Comparison of ENCODE assay signal across 22 mouse cellular contexts in genomic region chr6:80619508-80619907, GRCm38 (mm10).
DNase-seq lines count a peak whose midpoint lies in the region; ATAC-seq and TF ChIP-seq lines count a peak whose summit lies in the region.
"Had no signal": no experiment of that assay in that cellular context is flagged by ENCODE, and none has a peak within 500 bp of the region (broad histone marks: within the 10 kb centered on the region; RNA-seq: fewer than 3 reads in every experiment).

No protein-coding gene starts in this region.

- TF ChIP-seq CTCF in C2C12 (IDR thresholded peaks at IDR 0.05; ENCODE audit: control insufficient read depth, insufficient read depth, insufficient read length) = no peak

- no peaks in the 10 kb centered on the region for H3K27me3 ChIP-seq in C2C12 (ENCODE audit: control insufficient read depth, insufficient read depth, insufficient read length)
- H3K27me3 ChIP-seq: embryonic facial prominence, embryonic 12.5 days; forebrain, embryonic 13.5 days; forebrain, embryonic 15.5 days had no signal

- H3K79me2 ChIP-seq in C2C12 (ENCODE audit: control insufficient read depth, insufficient read depth) = no peaks in the 10 kb centered on the region

- no peak overlapping the region for H3ac ChIP-seq in C2C12 (ENCODE audit: control insufficient read depth, insufficient read length, low read depth)

- H3K4me3 ChIP-seq in C2C12 (ENCODE audit: insufficient read depth, poor library complexity, severe bottlenecking) = no peak overlapping the region
- H3K4me3 ChIP-seq: embryonic facial prominence, embryonic 10.5 days; embryonic facial prominence, embryonic 12.5 days; forebrain, embryonic 13.5 days; forebrain, embryonic 15.5 days had no signal

- intact Hi-C loops in left cerebral cortex, postnatal 36 days (cut with DNase I) = no loop called here

- H3K36me3 ChIP-seq in C2C12 (ENCODE audit: control insufficient read depth, insufficient read depth) = no peaks in the 10 kb centered on the region
- H3K36me3 ChIP-seq: embryonic facial prominence, embryonic 10.5 days; embryonic facial prominence, embryonic 12.5 days; forebrain, embryonic 15.5 days; G1E had no signal

- DNase-seq in frontal cortex, postnatal 36 days (ENCODE audit: low spot score in 2 of 2) = no peak
- DNase-seq in Muller cell, postnatal 12 days (ENCODE audit: inconsistent ontology term) = peak; percentile 37
- DNase-seq in kidney, postnatal 10 days = no peak
- DNase-seq in right cerebral cortex, postnatal 14 days = no peak
- DNase-seq in left cerebral cortex, postnatal 36 days (ENCODE audit: low spot score in 2 of 2) = no peak
- DNase-seq: adrenal gland, adult 8-10 months; adrenal gland, postnatal 14 days; adrenal gland, postnatal 36 days; B cell, adult 2 months; cerebellum, adult 11-12 months; cerebellum, adult 2 months; cerebellum, adult 9-10 months; cerebellum, postnatal 10 days; cerebellum, postnatal 25 days; forebrain, postnatal 0 days had no signal

- no peaks in the 10 kb centered on the region for H3K79me3 ChIP-seq in C2C12 (ENCODE audit: low read depth)

- ATAC-seq in frontal cortex, adult (ENCODE audit: low TSS enrichment) = peak; percentile 73
- ATAC-seq: forebrain, embryonic 13.5 days; forebrain, embryonic 15.5 days; forebrain, postnatal 0 days had no signal

TF ChIP-seq in C2C12, 6 proteins besides CTCF, POLR2A, EP300 and RAD21:
- TF ChIP-seq MAX (IDR thresholded peaks at IDR 0.05) (no peak), FOSL1 (IDR thresholded peaks at IDR 0.05; ENCODE audit: insufficient read depth, low read length, poor library complexity, severe bottlenecking) (peak; percentile 70)
